Mouse (Mus musculus) limb, embryonic 11.5 days (tissue): ENCODE data around the gene Gsg1. TPM values are rescaled to one million over a fixed set of nuclear protein-coding genes. Genes with fewer than 3 reads are reported as not detected.

Experiments used
- ATAC-seq: fragments of 200-750 bp; cut with Nextera tagmentation; 2 replicates; pipeline ENCODE4 v1.8.0; 2017; ENCODE audit warnings: low read depth; ENCODE audit not compliant: insufficient number of reproducible peaks, low FRiP score, low TSS enrichment
- DNase-seq: peaks from one replicate; pipeline ENCODE4 v3.0.0-alpha.2; 2015; ENCODE audit warnings: low spot score
- H3K27ac ChIP-seq: fragments of 300-500 bp; sonication (generic); replicated peaks from 2 replicates; pipeline ENCODE4 v1.5.1; 2014; ENCODE audit warnings: low read depth, mild to moderate bottlenecking, low read length
- H3K27me3 ChIP-seq: fragments of 300-500 bp; sonication (generic); 2 replicates; pipeline ENCODE4 v1.6.1; 2014; ENCODE audit warnings: mild to moderate bottlenecking, low read length, mixed read lengths; ENCODE audit not compliant: control insufficient read depth, insufficient read depth
- H3K36me3 ChIP-seq: fragments of 300-500 bp; sonication (generic); 2 replicates; pipeline ENCODE4 v1.6.1; 2014; ENCODE audit warnings: mild to moderate bottlenecking, low read length, moderate library complexity, mixed read lengths; ENCODE audit not compliant: control insufficient read depth, insufficient read depth
- H3K4me1 ChIP-seq: fragments of 300-500 bp; sonication (generic); 2 replicates; pipeline ENCODE4 v1.6.1; 2014; ENCODE audit warnings: low read length, mixed read lengths; ENCODE audit not compliant: control insufficient read depth, insufficient read depth
- H3K4me2 ChIP-seq: fragments of 300-500 bp; sonication (generic); 2 replicates; pipeline ENCODE4 v1.6.1; 2014; ENCODE audit warnings: low read depth, mild to moderate bottlenecking, moderate library complexity; ENCODE audit not compliant: severe bottlenecking
- H3K4me3 ChIP-seq: fragments of 300-500 bp; sonication (generic); 2 replicates; pipeline ENCODE4 v1.5.1; 2014; ENCODE audit warnings: low read depth, low read length
- H3K9ac ChIP-seq: fragments of 300-500 bp; sonication (generic); 2 replicates; pipeline ENCODE4 v1.6.1; 2014; ENCODE audit warnings: mild to moderate bottlenecking, low read length
- H3K9me3 ChIP-seq: fragments of 300-500 bp; sonication (generic); 2 replicates; pipeline ENCODE4 v1.6.1; 2016; ENCODE audit warnings: low read length; ENCODE audit not compliant: control insufficient read depth
- WGBS: fragments of 180-500 bp; shearing (Covaris S2); extraction: QIAGEN DNeasy Blood & Tissue Kit; methylation state at CpG from one replicate; pipeline ENCODE4 v1.1.7; 2014; 5-methylcytosine and 5-hydroxymethylcytosine counted together
- polyA plus RNA-seq: library from polyadenylated mRNA; unstranded; fragments of >200 nt; fragmentation: Nextera tagmentation; extraction: Ambion mirVana; gene quantifications from 2 replicates; pipeline ENCODE4 v1.2.1, GENCODE M21; 2014

The Gsg1 gene
- polyA plus RNA-seq, 1 experiment from 2014 or later: 0.91 TPM

DNA sequence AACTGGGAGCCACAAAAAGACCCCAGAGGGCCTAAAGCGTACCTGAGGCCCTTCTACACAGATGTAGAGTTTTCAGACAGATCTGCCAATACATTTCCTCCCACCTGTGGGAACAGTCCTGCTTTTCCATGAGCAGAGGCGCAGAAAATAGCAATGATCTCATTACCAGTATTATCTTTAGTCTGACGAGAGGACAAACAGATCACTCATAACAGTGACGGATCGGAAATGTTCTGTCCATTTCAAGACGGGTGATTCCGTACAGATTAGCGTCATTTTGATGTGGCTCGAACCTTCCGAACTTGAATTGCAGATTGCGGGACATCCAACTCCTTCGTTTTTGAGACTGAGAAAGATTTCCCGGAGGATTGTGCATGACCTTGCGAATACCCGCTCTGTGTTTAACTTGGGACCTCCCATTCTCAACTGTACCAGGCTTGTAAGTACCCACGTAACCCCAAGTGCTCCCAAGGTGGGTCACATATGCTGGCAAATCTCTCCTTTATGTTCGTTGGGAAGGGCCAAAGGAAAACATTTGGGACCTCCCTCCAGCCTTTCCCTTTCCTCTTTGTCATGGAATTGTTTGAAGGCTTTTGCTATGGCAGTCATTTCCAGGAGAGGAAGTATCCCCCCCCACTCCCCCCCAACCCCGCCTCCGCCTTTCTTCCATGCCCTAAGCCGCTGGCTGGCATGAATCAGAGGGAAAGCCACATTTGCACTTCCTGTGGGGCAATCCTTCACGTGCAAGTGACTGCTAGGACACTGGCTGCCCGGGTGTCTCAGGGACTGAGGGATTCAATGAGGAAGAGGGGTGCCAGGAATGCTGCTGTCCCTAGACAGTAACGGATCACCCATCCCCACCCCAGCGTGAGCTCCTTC is 2.1 kb downstream of the Gsg1 start:
- no peak overlapping the region for H3K27ac ChIP-seq
- DNase-seq (no peak), ATAC-seq (no peak)
- H3K4me2 ChIP-seq: peak overlapping the region; percentile 45
- 56% methylated on average over 24 of the region's 24 CpGs for WGBS
- H3K36me3 ChIP-seq: no peaks in the 10 kb centered on the region
- no peaks in the 10 kb centered on the region for H3K9me3 ChIP-seq
- peaks cover 16% of the 10 kb centered on the region for H3K4me1 ChIP-seq
- peak overlapping the region; percentile 28 for H3K9ac ChIP-seq
- no peaks in the 10 kb centered on the region for H3K27me3 ChIP-seq
- peak overlapping the region; percentile 17; the same call in 1 of the 2 replicates for H3K4me3 ChIP-seq

DNA sequence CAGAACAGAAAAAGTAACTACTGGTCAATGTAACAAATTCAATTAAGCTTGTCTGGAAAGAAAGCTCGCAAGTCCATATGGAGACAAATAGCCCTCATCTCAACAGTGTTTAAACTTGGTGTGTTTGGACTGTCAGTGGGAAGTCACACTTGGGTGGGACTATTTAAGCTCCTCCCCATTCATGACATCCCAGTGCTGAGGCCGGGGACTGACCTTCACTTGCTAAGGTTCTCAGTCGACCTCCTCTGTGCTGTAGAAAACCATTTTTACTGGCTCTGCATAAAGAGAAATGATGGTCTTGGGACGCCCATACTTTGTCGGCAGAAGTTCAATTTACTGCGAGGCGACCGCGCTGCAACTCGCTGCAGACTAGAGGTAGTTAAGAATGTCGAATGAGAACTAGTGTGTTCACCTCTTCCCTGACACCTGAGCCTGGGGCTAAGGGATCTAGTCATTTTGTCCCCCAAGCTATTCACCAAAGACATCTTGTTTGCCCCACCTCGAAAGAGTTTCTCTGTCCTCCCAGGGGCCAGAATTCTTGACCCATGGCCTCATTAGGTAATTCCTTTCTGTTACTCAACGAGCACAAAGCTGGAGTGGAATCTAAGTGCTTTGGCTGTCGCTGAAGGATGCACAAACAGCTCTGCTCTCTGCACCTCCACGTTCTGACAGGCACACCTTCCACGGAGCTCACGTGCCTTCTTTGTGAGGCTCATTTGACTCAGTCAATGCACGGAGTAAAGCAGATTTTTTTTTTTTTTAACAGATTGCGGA is 3.0 kb downstream of the Gsg1 start:
- Histone ChIP-seq H3K4me2 (no peak overlapping the region), H3K9ac (no peak overlapping the region), H3K4me1 (peaks cover 16% of the 10 kb centered on the region), H3K36me3 (no peaks in the 10 kb centered on the region), H3K9me3 (no peaks in the 10 kb centered on the region), H3K27ac (no peak overlapping the region), H3K27me3 (no peaks in the 10 kb centered on the region), H3K4me3 (no peak overlapping the region)
- DNase-seq (no peak), ATAC-seq (no peak)
- WGBS: 63% methylated on average over 19 of the region's 19 CpGs

DNA sequence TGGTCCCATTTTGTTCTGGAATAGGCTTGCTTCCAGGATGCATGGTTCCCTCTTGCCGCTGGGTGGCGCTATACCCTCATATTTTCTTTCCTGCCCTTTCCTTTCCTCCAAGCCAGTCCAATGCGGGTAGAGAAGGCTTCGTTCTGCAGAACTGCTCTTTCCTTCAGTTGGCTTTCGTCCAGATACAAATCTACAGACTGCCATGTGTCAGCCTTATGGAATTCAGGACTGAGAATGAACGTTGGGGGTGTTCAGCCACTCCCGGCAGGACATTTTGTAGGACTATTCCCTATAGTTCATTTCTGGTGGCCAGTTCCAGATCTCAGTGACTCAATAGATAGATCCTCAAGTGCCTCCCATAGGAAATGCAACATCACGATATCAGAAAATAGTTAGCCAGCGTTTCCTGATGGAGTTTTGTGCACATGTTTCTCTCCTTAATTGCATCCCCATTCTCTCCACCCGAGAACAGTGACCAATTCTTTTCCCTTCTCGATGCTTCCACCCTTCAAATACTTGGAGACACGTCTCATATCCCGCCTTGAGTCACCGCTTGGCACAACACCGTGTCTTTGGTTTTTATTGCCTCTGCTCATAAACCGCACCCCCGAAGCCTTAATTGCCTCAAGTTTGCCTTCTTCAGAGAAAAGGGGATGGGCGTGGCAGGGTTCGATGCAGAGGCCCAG is 4.2 kb downstream of the Gsg1 start:
- no peak overlapping the region for H3K27ac ChIP-seq
- peaks cover 16% of the 10 kb centered on the region for H3K4me1 ChIP-seq
- no peaks in the 10 kb centered on the region for H3K36me3 ChIP-seq
- DNase-seq (peak; percentile 83), ATAC-seq (0 out of 2 replicates have a peak, but pooled peaks have one; percentile 59)
- WGBS: 15% methylated on average over 19 of the region's 19 CpGs
- no peak overlapping the region for H3K9ac ChIP-seq
- H3K27me3 ChIP-seq: no peaks in the 10 kb centered on the region
- H3K4me2 ChIP-seq: no peak overlapping the region
- H3K9me3 ChIP-seq: no peaks in the 10 kb centered on the region
- no peak overlapping the region for H3K4me3 ChIP-seq

DNA sequence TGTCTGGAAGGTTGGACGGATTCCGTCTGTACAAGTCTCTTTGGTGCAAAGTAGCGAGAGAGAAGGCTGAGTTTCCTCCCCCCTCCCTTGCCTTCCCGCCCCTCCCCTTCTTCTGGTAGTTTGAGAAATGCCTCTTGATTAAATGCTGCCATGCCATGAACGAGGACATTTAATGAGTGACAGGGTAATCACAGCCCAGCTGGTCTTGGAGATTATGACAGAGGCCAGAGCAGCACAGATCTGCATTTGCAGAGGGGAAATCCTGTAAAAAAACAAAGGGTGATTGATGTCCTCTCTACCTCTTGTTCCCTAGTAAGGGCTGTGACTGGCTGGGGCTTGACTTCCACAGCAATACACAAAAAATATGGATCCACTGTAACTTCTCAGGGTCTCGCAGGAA is 6.3 kb downstream of the Gsg1 start:
- ATAC-seq (no peak), DNase-seq (no peak)
- H3K4me1 ChIP-seq: peaks cover 16% of the 10 kb centered on the region
- H3K4me2 ChIP-seq: no peak overlapping the region
- no peak overlapping the region for H3K9ac ChIP-seq
- H3K27me3 ChIP-seq: no peaks in the 10 kb centered on the region
- H3K9me3 ChIP-seq: no peaks in the 10 kb centered on the region
- H3K27ac ChIP-seq: no peak overlapping the region
- no peaks in the 10 kb centered on the region for H3K36me3 ChIP-seq
- WGBS: 52% methylated on average over 6 of the region's 6 CpGs
- H3K4me3 ChIP-seq: no peak overlapping the region

DNA sequence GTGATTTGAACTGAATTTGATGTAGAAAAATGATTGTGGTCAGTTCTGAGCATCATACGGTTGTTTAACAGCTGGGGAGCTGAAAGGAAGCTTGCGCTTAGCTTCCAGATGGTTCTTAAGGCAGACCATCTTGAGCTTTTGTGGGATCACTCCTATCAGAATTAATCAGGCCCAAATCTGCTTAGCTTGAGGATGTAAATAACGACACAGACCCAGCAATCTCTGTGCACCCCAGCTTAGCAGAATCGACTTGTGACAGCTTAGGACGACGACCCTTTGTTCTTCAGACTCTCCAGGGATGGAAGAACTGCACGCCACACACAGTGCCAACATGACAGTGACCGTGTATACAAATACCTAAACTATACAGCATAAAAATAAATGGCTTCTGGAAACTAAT is 8.6 kb downstream of the Gsg1 start:
- Histone ChIP-seq H3K4me2 (no peak overlapping the region), H3K36me3 (no peaks in the 10 kb centered on the region), H3K9ac (no peak overlapping the region), H3K27ac (no peak overlapping the region), H3K4me1 (peaks cover 7% of the 10 kb centered on the region), H3K9me3 (no peaks in the 10 kb centered on the region), H3K27me3 (no peaks in the 10 kb centered on the region), H3K4me3 (no peak overlapping the region)
- DNase-seq: no peak
- ATAC-seq: no peak
- WGBS: 77% methylated on average over 8 of the region's 8 CpGs

DNA sequence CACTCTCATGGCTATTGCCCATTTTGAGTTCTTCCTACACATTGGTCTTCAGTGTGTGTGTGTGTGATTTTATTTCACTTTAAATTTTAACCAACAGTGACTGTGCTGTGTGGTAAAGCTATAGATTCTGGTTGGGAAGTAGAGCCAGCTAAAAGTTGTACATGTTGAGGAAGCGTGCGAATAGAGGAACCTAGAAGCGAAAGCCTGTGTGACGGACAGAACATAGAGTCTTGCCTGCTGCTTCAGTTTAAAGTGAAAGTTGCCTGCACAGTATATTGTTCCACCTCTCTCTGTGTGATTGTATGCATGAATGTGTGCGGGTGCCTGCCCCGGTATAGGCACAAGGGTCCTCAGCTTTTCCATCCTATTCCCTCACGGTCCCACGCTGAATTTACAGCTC is 13.8 kb downstream of the Gsg1 start:
- Histone ChIP-seq H3K27ac (no peak overlapping the region), H3K9me3 (no peaks in the 10 kb centered on the region), H3K4me2 (no peak overlapping the region), H3K4me3 (no peak overlapping the region), H3K4me1 (no peaks in the 10 kb centered on the region), H3K27me3 (no peaks in the 10 kb centered on the region), H3K36me3 (no peaks in the 10 kb centered on the region), H3K9ac (no peak overlapping the region)
- ATAC-seq: no peak
- 95% methylated on average over 8 of the region's 8 CpGs for WGBS
- DNase-seq: no peak

DNA sequence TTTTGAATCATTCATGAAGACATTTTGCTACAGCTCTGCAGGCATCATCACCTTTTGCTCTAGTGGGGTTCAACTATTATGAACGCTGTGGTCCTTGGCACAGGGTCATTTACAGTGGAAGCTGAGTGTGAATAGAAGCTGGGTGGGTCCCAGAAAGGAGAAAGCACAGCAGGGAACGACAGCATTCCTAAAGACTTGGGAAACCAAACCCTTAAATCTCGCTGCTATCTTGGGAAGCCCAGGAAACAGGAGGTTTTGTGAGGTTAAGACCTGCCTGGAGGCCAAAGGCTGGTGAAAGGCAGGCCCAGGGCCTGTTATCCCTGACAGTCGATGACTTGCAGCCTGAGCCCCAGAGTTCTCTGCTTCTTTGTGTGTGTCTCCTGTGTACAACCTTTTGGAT is 15.9 kb downstream of the Gsg1 start:
- Histone ChIP-seq H3K27ac (no peak overlapping the region), H3K4me1 (no peaks in the 10 kb centered on the region), H3K36me3 (no peaks in the 10 kb centered on the region), H3K27me3 (no peaks in the 10 kb centered on the region), H3K4me2 (no peak overlapping the region), H3K9ac (no peak overlapping the region), H3K9me3 (no peaks in the 10 kb centered on the region), H3K4me3 (no peak overlapping the region)
- 56% methylated on average over 4 of the region's 4 CpGs for WGBS
- ATAC-seq (no peak), DNase-seq (no peak)

DNA sequence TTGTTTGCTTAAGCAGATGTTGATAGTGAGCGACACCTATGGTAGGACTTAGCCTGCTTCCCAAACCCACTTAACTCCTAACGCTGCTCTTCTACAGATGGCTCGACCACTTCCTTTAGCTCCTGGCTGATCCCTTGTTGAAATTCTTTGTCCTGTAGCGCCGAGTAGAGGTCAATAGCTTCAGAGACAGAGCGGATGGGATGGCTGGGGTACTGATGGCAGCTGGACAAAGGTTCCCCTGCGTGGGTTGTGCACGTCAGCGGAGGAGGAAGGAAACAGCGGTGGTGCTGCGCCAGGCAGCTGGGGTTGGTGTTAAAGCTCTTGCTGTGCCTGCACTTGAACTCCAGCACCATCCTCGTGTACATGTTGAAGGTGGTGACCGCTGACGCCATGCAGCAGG is 16.8 kb downstream of the Gsg1 start:
- ATAC-seq: no peak
- Histone ChIP-seq H3K9ac (no peak overlapping the region), H3K36me3 (no peaks in the 10 kb centered on the region), H3K27me3 (no peaks in the 10 kb centered on the region), H3K27ac (no peak overlapping the region), H3K9me3 (no peaks in the 10 kb centered on the region), H3K4me2 (no peak overlapping the region), H3K4me3 (no peak overlapping the region), H3K4me1 (no peaks in the 10 kb centered on the region)
- no peak for DNase-seq
- 83% methylated on average over 14 of the region's 14 CpGs for WGBS
